Mouse (Mus musculus) inflammation-experienced regulatory T-cells (primary cell): ENCODE data around the gene Frem2. TPM values are rescaled to one million over a fixed set of nuclear protein-coding genes. Genes with fewer than 3 reads are reported as not detected.

ENCODE experiments used
- polyA plus RNA-seq, 2 experiments: library from polyadenylated mRNA; unstranded; fragments of 100-300 nt; shearing (Covaris generic); gene quantifications; one replicate each; pipeline ENCODE4 v1.2.1; 2017

The Frem2 gene
- under 1 TPM; 0.04 to 0.54 TPM for polyA plus RNA-seq

GRCm38 (mm10) chr3:53656878-53657561 is at the start of gene Frem2:
Gene Frem2 (minus strand): TSS chr3:53657355.

GRCm38 (mm10) chr3:53488353-53488752 is 168.8 kb downstream of the Frem2 start, which contains the start of gene Stoml3:
Gene Stoml3 (plus strand): TSS chr3:53488653.

Other genes starting within 250 kb of the Frem2 start
- gene Nhlrc3, start 194.0 kb downstream of the Frem2 start, polyA plus RNA-seq, result 10 to 100 TPM; 13.7 TPM
- gene Proser1, start 193.7 kb downstream of the Frem2 start, polyA plus RNA-seq, result 10 to 100 TPM; 17.2 to 19.0 TPM
- under 1 TPM in 1 of 2 experiments, not detected in 1; 0.37 TPM for gene Stoml3, start 168.7 kb downstream of the Frem2 start, polyA plus RNA-seq
- gene Gm10985, start 187.7 kb upstream of the Frem2 start, polyA plus RNA-seq, result not detected
- 10 to 100 TPM; 55.3 to 55.7 TPM for gene Ufm1, start 206.5 kb upstream of the Frem2 start, polyA plus RNA-seq